Mouse (Mus musculus): ENCODE data around the gene Hcn2.
A peak's percentile ranks its signal among the peaks of the same experiment; 100 is the strongest.
"Not testable (repeated sequence)": the region's sequence is repeated elsewhere in the genome, so short reads cannot be mapped to it uniquely, and the experiment has no call there.

Hcn2 gene

DNA sequence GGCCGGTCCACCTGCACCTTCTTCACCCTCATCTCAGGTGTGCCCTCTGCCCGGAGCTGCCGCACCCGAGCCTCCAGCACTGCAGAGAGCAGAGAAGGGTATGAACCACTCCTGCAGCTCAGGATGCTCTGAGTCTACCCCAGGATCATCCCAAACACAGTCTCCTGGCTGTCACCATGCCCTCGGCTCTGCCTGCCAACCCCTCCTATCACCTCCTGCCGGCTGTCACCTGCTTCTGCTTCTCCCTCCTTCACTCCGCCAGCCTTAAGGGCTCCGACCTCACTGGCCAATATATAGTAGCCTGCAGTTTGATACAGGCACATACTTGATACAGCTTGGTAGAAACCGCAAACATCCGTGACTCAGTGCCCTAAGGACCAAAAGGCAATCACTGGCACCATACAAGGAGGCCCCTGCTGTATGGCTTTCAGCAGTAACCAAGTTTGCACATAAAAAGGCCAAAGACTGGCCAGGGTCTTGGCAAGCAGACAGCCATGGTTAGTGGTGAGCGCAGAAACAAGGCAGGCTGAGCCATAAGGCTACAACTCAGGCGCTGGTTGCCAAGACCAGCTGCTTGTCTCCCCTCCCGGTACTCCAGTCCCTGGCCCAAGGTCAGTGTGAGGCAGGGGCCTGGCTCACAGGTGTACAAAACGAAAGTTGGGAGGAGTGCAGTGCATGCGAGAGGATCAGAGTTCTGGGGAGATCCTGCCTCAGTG is 27.4 kb downstream of the Hcn2 start:
- DNase-seq (ENCODE audit: low read depth, low spot score), result no peak

DNA sequence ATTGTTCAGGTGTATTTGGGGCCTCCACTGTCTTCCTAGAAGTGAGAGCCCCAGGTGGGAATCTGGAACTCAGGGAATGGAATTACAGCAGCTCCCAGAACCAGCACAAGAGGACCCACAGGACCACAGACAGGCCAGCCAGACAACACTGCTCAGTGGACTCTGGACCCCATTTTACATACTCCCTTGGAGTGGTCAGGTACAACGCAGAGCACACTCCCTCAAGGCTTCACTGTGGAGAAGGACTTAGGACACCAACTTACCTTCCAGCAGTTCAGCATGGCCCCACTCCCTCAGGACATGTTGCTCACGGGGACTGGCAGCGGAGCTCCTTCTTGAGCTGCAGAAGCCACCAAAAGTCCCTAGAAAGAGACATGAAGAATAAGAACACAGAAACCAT is 29.0 kb downstream of the Hcn2 start:
- no peak for DNase-seq (ENCODE audit: low read depth, low spot score)

DNA sequence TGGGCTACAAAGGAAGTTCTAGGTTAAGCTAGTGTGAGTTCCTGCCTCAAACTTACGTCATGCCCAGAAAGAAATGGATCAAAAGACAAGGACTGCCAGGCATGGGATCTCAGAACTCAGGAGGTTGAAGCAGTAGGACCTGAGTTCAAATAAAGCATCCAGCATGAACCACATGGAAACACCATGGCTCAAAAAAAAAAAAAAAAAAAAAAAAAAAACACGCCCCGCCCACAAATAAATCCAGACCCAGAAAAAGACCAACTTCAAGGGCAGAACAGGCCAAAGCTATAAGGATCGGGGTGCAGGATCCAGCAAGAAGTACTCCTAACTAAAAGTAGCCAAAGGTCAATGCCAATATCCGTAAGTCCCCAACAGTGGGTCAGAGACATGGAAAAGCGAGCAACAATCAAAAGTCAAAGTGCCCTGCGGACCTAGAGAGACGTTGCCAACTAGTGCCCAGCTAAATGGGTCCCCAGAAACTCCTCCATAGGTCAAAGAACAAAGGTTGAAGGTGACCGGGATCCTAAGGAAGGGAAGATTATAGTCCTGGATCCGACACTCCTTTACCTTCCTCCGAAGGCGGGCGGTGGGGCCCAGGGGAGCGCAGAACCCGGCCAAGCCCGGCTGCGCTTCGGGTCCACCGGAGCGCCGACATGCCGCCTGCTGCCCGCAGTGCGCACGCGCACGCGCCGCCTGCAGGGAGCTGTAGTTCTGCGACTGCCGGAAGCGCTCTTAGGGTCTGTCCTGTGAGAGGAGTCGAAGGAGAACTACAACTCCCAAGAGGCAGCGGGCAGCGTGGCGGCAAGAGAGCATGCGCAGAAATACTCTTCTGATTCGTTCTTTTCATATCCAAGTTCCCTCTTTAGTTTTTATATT is 29.7 kb downstream of the Hcn2 start, which contains the start of gene Polrmt:
Gene Polrmt (minus strand): TSS at position 684 of the 876 bp plus-strand sequence.
- DNase-seq (ENCODE audit: low read depth, low spot score), result peak; percentile 98

DNA sequence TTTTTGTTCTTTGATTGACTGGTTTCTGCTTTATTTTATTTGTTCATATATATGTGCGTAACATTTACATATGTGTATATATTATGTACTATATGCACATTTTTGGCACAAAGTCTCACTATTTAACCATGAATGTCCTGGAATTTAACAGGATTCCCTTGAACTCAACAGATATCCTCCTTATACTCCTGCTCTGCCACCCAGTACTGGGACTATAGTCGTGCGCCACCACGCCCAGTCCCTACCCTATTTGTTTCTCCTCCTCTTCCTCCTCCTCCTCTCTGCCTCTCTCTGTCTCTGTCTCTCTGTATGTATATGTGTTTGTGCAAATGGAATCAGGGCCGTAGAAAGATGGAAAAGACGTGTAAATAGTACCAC is 30.3 kb downstream of the Hcn2 start:
- no peak for DNase-seq (ENCODE audit: low read depth, low spot score)

DNA sequence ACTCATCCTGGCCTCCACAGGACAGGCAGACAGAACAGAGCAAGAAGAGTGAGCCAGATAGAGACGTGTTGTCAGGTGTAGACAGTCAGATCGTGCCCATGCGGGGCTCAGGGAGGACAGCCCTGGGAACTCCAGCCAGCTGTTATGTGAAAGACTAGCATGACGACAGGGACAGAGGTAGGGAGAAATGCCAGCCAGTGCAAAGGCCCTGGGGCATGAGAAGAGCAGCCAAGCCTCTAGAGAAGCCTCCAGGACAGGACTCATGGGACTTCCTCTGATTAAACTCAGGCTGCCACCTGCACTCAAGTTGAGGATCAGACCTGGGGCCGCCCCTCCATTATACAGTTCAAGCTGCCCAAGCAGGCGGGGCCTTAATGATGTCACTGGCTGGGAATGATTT is 32.1 kb downstream of the Hcn2 start:
- DNase-seq (ENCODE audit: low read depth, low spot score), result no peak

DNA sequence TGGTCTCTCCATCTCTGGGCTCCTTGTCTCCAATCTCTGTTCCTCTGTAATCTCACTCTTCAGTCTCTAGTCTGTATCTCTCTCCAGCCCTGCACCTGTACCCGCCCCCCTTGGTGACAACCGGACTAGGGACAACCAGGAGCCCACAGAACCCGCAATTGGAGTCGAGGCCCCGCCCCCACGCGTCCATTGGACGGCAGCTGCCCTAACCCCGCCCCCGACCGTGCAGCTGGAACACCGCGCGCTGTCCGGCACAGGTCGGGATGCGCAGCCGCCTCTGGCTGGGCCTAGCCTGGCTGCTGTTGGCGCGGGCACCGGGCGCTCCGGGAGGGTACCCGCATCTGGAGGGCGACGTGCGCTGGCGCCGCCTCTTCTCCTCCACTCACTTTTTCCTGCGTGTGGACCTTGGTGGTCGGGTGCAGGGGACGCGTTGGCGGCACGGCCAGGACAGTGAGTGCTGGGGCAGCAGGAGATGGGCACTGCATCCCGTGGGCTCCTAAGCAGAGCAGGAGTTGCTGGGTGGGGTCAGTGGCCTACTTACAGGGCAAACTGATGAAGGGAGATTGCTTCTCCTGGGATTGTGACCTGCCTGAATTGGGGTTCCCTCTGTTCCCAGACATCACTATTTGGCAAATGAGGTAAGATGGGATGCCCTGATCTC is 38.6 kb downstream of the Hcn2 start, which contains the start of gene Fgf22:
Gene Fgf22 (plus strand): TSS at position 221 of the 661 bp plus-strand sequence.
- DNase-seq (ENCODE audit: low read depth, low spot score), result no peak

DNA sequence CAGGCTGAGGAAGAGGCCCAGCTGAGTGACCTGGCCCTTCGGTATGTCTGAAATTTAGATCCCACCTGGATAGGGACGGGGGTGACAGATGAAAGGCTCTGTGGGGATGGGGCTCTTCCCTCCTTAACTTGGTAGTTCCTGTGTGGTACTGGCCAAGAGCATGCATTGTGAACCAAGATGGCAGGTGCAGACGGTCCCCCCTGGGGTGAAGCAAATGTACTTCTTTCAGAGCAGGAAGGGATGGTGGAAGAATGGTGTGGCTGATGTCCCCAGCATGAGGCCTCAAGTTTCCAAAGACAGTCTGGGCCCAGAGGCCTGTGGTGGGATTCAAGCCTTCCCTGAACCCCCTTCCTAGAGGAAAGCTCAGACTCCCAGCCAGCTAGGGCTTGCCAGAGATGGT is 39.4 kb downstream of the Hcn2 start:
- DNase-seq (ENCODE audit: low read depth, low spot score), result no peak

DNA sequence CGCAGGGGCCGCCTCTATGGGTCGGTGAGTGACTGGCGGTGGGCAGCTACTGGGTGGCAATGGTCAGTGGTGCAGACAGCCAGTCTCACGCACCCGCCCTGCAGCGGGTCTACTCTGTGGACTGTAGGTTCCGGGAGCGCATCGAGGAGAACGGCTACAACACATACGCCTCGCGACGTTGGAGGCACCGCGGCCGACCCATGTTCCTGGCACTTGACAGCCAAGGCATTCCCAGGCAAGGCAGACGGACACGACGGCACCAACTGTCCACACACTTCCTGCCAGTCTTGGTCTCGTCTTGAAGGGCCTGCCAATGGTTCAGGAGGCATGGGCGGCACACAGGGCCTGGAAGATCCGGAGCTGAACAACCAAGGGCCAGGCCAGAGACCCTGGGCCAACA is 40.2 kb downstream of the Hcn2 start:
- DNase-seq (ENCODE audit: low read depth, low spot score), result no peak

DNA sequence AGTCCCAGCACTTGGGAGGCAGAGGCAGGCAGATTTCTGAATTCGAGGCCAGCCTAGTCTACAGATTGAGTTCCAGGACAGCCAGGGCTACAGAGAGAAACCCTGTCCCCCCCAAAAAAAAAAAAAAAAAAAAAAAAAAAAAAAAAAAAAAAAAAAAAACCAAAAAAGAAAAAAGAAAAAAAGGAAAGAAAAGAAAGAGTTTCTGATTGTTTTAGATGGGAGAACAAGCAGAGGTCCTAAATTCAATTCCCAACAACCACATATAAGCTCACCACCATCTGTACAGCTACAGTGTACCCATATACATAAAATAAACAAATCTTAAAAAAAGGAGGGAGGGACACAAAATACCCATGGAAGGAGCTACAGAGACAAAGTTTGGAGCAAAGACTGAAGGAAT is 43.2 kb downstream of the Hcn2 start:
- DNase-seq (ENCODE audit: low read depth, low spot score), result not testable (repeated sequence)

DNA sequence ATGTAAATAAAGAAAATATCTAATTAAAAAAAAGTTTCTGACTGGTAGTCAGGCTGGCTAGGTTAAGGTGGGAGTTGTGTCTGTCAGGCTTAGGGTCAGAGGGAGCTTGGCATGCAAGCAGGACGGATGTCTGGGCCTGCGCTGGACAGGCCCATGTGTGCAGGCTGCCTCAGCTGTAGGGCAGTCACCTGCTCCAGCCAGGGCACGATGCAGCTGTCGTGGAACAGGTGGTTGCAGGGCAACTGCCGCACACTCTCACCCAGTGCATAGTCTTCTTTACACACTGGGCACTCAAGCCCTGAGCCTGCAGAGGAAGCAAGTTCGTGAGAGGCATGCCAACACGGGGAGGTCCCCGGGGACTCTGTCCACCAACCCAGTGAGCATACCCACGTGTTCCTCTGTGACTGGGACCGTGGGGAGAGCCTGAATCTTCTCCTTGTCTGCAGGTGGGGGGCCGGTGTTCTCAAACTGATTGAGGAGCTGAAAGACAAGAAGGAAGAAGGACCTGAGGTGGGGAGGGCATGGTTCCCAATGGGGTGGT is 44.2 kb downstream of the Hcn2 start:
- no peak for DNase-seq (ENCODE audit: low read depth, low spot score)

DNA sequence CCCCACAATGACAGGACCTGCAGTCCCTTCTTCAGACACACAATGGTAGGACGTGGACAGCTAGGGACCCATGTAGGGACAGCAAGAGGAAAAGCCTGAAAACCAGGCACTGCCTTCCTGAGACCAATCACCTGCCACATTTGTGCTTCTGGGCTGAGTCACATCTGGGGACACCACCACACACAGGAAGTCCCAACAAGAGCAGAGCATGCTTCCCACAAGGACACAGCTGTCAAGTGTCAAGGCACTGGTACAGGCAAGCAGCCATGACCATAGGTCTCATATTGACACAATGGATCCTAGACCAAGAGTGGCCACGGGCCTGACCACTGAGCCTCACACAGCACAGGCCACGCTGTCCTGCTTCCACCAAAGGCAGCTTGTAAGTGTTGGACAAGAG is 46.4 kb downstream of the Hcn2 start:
- no peak for DNase-seq (ENCODE audit: low read depth, low spot score)

DNA sequence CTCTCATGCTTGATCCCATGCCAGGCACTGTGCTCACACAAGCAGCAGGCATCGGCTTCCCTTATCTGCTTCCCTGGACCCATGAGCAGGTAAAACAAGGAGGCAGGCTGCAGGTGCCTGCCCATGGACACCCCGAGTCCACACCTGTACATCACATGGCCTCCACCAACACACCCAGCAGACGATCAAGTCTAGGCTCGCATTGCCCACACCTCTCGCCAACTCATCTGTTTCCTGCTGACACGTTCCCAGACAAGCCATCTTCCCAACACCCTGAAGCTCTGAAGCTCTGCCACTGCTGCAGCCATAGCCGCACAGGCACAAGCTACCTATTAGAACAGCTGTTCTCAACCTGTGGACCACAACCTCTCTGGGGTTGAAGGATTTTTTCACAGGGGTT is 47.8 kb downstream of the Hcn2 start:
- no peak for DNase-seq (ENCODE audit: low read depth, low spot score)

DNA sequence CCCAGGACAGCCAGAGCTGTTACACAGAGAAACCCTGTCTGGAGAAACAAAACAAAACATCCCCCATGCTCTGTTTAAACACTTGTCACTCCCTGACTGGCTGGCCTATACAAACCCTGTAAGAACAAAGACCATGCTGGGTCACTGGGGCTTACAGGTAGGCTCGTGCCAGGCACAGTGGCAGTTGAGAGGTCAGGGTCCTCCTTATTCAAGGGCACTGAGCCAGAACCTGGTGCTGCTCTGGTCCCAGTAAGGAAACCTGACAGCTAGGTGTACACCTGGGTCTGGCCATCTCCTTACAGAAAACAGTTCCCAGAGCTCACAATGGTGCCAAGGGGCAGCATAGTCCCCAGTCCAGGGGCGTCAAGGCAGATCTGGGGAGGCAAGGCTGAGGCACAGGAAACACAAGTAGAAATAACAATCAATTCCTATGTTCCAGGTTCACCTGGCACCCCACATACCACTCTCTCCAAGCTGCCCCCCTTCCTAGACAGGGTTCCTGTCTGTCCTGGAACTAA is 48.9 kb downstream of the Hcn2 start:
- no peak for DNase-seq (ENCODE audit: low read depth, low spot score)

DNA sequence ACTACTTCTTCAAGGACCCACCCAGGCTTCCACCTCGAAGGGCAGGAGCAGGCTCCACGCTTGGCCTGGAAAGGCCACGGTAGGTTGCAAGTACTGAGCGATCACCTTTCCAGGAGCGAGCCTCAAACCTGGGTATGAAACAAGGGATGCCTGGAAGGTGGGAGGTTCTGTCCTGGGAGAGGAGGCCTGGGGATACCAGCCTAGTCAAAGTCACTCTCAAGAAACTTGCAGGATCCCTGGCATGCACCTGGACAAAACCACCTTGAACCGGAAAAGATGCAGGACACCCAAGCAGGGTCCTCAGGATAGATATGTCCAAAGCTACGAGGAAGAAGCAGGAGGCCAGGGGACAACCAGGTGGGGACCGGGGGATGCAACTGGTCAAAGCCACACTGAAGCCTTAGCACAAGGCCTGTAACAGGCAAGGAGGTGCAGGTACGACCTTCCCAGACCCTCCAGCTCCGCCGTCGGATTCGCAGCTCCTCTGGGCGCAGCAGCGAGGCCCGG is 49.6 kb downstream of the Hcn2 start:
- no peak for DNase-seq (ENCODE audit: low read depth, low spot score)

DNA sequence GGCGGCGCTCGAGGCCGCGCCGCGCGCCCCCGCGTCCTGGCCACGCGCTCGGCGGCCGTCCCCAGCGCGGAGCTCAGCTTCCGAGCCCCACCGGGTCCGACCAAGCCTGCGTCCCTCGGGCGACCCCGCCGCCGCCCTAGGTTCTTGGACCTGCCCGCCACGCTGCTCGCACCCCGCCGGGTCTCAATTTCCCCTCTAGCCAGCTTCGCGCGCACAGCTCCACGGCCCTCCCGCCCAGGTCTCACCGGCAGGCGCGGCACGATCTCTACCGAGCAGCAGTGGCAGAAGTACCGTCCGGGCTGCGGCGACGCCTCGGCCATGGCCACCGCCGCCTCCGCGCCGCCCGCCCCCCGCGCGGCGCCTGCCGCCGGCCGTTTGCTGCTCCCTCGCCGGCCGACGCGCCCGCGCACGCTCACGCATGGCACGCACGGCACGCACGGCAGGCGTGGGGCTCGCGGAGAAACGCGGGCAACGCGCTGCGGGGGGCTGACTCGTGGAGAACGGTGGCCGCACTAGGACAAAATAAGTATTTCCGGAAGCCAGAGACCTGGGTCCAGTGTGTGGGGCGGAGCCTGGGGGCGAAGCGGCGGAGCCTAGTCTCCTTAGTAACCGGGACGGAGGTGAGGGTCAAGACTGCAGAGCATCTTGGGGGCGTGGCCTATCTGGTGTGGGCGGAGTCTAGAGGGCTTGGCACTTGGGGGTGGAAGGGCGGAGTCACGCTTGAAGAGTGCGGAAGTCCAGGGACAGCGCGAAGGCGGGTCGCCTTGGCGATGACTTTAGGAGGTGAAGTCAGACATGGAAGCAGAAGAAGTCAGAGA is 50.3 kb downstream of the Hcn2 start, which contains the start of gene Rnf126:
Gene Rnf126 (minus strand): TSS at position 445 of the 818 bp plus-strand sequence.
- peak; percentile 100 for DNase-seq (ENCODE audit: low read depth, low spot score)

DNA sequence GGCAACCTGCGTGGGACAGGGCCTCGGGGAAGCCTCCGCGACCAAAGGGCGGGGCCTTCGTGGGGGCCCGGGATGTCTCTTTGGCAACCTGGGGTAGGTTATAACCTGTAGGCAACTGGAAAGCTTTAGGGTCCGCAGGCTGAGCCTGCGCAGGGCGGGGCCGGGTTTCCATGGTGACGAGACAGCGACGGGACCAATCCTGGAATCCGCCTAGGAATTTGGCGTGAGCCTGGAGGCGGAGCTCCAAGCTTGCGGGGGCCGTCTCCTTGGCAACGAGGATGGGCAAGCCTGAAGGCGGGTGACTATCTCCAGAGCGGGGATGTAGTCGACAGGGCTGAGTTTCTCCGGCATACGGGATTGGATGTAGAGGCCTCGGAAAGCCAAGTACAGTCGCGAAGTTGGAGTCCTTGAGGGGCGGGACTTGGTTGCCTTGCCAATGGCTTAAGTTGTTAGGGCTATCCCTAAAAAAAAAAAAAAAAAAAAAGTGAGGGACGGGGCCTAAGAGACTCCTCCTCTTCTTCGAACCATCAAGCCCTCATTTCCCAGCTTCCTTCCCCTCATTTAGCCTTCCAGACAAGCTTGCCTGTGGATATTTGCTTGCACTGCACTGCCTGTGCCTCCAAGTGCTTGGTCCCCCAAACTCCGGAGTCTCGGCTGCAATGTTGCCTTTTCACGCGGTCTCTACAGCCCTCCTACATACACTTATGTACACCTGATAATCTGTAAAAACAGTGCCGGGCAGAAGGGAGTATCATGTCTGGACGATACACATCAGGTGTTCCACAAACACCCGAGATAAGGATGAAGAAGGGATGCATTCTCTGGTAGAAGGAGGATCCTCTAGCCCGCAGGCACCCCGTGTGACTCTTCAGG is 51.2 kb downstream of the Hcn2 start:
- no peak for DNase-seq (ENCODE audit: low read depth, low spot score)

DNA sequence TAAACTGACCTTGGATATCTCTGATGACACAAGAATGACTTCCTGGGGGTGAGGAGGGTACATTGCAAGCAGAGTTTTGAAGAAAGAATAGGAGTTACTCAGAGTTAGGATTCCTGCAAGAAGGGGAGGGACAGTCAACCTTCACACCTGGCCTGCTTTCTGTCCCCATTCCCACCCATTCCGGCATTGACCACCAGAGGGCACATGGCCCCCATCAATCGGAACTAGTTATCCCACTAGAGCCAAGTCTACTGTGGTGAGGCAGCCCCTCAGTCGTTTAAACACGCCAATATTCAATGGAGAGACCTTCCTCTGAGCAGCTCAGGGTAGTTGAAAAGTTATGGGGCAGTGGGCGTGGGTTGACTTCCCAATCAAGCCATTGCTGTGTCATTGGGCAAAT is 52.0 kb downstream of the Hcn2 start:
- DNase-seq (ENCODE audit: low read depth, low spot score), result peak; percentile 75

DNA sequence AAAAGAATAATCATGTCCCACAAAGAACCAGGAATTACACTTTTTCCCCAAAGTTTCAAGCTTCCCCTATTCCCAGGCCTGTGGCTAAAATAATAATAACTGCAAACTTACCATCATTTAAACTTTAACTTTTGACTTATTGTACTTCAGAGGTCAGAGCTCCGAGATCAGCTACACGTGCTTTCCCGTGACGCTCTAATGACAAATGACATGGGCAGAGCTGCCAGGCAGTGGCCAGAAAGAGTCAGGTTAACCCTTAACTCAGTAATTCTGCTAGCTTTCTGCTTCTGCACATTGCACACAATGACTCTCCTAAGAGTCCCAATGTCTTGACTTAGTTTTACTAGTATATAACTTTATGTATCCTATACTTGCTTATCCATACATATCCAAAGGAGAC is 52.9 kb downstream of the Hcn2 start:
- DNase-seq (ENCODE audit: low read depth, low spot score), result no peak

DNA sequence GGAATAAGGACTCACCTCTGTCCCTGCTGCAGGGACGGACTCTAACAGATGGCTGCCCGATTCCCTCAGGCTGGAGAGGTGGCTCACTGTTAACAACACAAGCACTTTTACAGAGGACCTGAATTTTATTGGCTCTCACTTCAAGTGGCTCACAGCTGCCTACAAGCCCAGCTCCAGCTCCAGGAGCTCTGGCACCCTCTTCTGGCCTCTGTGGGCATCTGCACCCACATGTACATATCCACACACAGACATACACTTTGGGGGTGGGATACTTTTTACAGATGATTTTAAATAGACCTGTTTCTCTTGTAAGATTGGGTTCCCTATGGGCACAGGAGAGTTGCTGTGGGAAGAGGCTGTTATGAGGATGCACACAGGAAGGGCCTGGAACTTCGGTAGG is 55.9 kb downstream of the Hcn2 start:
- no peak for DNase-seq (ENCODE audit: low read depth, low spot score)

DNA sequence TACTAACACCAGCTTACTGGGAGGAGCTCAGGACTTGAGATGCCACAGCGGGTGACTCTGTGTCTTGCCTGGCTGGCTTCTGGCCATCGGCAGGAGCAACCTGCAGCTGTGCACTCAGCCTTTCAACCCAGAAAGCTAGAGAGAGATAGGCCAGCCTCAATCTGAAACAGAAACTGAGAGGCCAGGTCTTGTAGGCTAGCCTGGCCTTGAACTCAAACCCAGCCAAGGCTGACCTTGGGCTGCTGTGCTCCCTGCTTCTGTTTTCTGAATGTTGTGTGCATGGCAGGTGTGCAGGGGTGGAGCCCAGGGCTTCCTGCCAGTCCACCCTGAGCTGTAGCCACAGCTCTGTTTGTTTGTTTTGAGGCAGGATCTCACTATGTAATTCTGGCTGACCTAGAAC is 56.8 kb downstream of the Hcn2 start:
- DNase-seq (ENCODE audit: low read depth, low spot score), result peak; percentile 68
